Mouse (Mus musculus) retina, postnatal 1 day (tissue): Measurements from ENCODE around the gene Thoc6.

ENCODE experiments used
- DNase-seq: peaks from one replicate; pipeline ENCODE4 v3.0.0-alpha.2; 2012

The Thoc6 gene

DNA sequence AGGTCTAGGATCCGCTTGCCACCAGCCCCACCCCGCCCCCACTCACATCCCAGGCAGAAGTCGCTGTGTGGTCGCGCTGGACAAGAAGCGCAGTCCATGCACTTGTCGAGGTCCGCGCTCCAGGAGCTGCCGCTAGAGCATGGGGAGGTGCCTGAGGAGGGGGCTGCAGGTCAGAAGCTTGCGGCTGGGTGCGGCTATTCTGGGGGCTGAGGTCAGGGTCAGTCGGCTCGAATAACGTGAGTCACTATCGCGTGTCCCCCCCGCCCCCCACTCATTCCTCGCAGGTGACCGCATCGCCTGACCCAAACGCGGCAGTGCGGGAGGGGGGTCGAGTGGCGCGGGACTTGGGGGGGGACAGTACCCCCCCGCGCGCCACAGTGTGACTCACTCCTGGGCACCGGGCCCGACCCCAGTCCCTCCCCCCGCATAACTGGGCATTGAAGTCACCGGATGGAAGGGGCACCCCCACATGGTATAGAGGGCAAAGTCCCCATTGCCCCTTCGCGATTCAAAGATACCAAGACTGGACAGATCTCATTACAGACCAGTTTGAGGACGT lies 2.9 kb upstream of the Thoc6 start:
- DNase-seq = peak; percentile 48

GRCm38 (mm10) chr17:23675564-23676281 lies 2.0 kb upstream of the Thoc6 start:
- DNase-seq = peak; percentile 15

- DNase-seq = no peak
These were observed 1.4 kb upstream of the Thoc6 start for GRCm38 (mm10) chr17:23675127-23675526.

DNA sequence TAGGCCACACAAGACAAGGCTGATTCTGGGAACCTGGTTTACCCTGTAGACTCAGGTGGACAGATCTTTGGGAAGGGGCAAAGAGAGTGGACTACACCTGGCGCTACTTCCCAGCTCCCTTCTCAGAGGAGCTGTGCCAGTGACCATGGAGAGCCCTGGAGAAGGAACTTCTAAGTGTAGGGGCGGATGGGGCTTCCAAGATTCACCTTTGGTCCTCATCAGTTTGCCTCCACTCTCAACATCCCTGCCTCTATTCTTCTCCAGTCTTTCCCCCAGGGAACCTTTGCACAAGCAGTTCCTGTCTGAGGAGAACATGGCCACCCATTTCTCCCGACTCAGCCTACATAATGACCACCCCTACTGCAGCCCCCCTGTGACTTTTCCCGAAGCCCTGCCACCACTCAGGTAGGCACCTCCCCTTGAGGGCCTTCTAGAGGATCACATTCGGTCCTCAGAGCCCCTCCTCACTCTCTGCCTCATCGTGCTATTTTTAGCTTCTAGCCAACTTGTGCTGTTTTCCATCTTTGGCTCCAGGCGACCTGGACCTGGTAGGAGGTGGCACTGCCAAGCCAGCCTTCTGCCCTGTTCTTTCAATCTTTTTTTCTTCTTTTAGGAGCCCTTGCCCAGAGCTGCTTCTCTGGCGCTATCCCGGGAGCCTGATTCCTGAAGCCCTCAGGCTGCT lies 730 bp upstream of the Thoc6 start:
- no peak for DNase-seq

GRCm38 (mm10) chr17:23672761-23673160 lies 921 bp downstream of the Thoc6 start:
- no peak for DNase-seq

- DNase-seq = no peak
These were observed 2.2 kb downstream of the Thoc6 start for GRCm38 (mm10) chr17:23671519-23671918.

- DNase-seq = no peak
These were observed 3.1 kb downstream of the Thoc6 start for GRCm38 (mm10) chr17:23670516-23671074.

DNA sequence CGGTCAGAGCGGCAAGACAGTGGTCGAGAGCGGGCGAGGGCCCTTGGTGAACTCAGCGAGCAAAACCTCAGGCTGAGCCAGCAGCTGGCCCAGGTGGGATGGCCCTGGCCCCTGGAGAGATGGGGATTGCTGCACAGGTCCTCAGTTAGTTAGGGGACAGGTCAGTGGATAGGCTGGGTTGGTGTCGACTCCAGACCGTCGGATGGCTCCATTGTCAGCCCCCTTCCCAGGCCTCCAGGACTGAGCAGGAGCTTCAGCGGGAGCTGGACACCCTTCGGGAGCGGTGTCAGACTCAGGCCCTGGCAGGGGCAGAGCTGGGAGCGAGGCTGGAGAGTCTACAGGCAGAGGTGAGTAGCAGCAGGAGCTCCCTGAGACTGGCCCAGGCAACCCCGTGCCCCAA lies 8.2 kb downstream of the Thoc6 start:
- no peak for DNase-seq

GRCm38 (mm10) chr17:23664556-23665021 lies 9.1 kb downstream of the Thoc6 start:
- peak; percentile 74 for DNase-seq

- DNase-seq = peak; percentile 34
These were observed 12.2 kb downstream of the Thoc6 start for GRCm38 (mm10) chr17:23661526-23661925.

DNA sequence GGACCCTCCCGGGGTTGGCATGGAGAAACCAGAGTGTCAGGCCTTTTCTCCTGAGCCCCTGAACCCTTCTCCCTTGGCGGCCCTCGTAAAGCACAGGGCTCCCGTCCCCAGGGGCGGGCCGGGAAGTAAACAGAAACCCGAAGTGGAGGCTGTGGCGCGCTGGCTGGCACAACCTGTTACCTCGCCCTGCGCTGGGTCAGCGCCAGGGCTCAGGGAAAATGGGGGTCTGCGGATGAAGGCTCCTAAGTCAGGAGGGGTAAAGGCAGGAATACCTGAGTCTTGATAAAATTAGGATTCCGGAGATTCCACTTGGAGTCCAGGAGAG lies 12.8 kb downstream of the Thoc6 start:
- no peak for DNase-seq

- peak; percentile 16 for DNase-seq
These were observed 13.4 kb downstream of the Thoc6 start, which contains the start of gene Bicdl2 for GRCm38 (mm10) chr17:23660117-23660875. TSS of gene Bicdl2 (plus strand) at chr17:23660506.

- no peak for DNase-seq
These were observed 15.2 kb downstream of the Thoc6 start for GRCm38 (mm10) chr17:23658450-23658849.

DNA sequence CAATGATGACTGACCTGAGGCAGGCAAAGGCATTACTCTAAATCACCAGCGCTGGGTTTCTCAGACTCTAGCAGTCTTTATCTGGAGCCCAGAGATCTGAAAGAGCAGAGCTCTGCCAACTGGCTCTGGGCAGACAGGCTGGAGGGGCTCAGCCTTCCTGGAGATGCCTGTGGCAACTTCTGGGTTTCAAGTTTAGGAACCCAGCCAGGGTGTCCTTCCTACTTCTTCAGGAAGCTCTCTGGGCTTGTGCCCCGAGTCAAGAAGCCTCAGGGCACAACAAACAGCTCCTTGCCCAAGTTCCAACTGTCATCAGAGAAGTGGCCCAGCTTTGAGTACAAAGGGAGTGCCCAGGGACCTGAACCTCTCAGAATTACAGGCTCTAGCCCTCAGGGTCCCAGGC lies 19.3 kb downstream of the Thoc6 start:
- no peak for DNase-seq

GRCm38 (mm10) chr17:23654001-23654400 lies 19.7 kb downstream of the Thoc6 start:
- no peak for DNase-seq

GRCm38 (mm10) chr17:23653324-23653723 lies 20.4 kb downstream of the Thoc6 start:
- DNase-seq = no peak

GRCm38 (mm10) chr17:23651363-23651762 lies 22.3 kb downstream of the Thoc6 start:
- DNase-seq = no peak

GRCm38 (mm10) chr17:23645894-23646293 lies 27.8 kb downstream of the Thoc6 start:
- DNase-seq = no peak

DNA sequence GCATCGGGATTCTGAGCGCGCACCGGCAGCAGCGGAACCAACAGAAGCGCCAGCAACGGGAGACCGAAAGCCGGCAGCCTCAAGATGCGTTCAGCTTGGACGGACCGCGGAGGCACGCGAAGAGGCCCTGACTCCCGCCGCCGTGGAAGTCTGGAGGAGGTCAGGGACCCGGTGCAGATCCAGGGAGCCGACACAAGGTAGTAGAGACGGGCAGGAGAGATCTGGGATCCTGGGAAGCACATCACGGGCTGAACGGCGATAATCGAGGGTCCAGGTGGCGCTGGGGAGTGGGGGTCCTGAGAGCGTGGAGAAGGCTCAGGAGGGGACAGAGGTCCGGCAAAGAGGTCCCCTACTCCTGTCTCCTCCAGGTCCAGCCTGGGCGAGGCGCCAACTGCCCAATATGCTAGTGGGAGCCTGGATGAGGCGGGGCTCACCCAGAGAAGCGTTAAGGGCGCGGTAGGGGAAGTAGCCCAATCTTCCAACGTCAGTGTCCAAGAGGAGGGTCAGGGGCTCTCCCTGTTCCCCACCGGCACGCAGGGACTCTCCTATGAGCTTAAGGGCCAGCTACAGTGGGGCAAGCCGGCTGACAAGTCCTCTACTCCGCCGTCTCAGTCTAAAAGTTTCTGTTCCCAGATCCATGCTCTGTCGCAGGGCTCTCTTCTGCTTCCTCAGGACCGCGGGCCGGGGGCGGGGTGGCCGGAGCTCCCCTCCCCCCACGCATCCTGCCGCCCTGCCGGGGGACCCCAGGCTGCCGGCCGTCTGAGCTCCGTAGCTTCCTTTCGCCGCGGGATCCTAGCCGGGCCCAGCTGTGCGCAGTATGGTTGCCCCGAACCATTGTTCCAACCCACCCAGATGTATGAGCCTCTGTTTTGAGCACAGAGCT lies 28.8 kb downstream of the Thoc6 start, which contains the start of gene Mmp25:
Gene Mmp25, minus strand, starts transcription at position 665 of the 883 bp plus-strand sequence.
- peak; percentile 43 for DNase-seq

GRCm38 (mm10) chr17:23631241-23631640 lies 42.4 kb downstream of the Thoc6 start:
- DNase-seq = no peak

DNA sequence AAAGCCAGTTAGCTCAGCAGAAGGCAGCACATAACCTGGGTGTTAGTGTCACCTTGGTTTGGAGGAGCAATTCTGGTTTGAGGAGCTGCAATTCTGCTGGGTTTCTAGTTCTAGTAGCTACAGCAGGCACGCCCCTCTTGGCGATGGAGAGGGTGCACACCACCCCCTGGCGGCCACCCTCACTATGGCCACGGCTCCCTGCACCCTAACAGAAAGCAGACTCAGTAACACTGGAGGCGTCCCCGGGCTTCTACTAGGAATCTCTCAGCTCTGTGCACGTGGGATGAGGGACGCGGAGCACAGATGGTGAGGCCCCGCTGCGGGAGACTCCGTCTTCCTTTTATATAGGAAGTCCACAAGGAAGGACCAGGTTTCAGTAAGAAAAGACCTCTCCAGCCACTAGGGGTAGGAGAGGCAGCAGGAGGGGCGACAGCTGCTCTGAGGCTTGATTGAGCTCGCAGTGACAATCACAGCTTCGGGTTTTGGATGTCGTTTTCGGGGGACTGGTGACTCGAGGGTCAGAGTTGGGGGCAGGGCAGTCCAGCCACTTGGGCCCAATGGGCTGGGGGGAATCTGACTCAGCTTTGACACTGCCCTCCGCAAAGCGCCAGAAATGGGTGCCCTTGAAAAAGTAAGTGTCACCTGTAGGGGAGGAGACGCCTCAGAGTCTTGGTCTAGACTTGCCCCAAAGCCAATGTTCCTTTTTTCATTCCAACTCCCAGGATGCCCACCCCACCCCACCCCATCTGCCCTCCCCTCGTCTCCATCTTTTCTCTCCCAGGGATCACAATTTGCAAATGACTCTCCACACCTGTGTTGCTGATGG lies 43.3 kb downstream of the Thoc6 start:
- DNase-seq = peak; percentile 84
